Mouse (Mus musculus) inflammation-experienced regulatory T-cells, adult 6 months (primary cell): Measurements from ENCODE around the gene Fbxw4. TPM values are rescaled to one million over a fixed set of nuclear protein-coding genes. Genes with fewer than 3 reads are reported as not detected.

ENCODE experiments used
- ATAC-seq: one replicate; pipeline ENCODE4 v1.8.0; 2017
- polyA plus RNA-seq, 3 experiments: library from polyadenylated mRNA; unstranded; fragments of 100-300 nt; shearing (Covaris generic); gene quantifications; one replicate each; pipeline ENCODE4 v1.2.1; 2017

The Fbxw4 gene
- polyA plus RNA-seq, 3 experiments from 2014 or later: 6.0 to 14.9 (median 14.4) TPM

DNA sequence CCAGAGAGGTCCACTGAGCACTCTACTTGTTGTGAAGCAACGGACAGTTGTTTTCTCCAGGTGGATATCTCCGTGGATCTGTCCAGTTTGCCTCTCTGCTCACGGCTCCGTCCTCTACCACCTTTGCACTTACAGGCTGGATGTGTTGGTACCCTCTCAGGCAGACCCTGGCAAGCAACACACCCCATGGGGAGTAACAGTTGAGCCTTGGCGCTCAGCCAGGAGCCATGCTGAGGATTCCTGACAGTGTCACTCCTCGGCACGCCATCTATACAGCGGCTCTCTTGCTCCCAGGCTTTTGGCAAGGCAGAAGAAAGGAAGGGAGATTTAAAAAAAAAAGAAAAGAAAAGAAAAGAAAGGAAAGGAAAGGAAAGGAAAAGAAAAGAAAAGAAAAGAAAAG, 45.7 kb downstream of the Fbxw4 start:
- no peak for ATAC-seq

DNA sequence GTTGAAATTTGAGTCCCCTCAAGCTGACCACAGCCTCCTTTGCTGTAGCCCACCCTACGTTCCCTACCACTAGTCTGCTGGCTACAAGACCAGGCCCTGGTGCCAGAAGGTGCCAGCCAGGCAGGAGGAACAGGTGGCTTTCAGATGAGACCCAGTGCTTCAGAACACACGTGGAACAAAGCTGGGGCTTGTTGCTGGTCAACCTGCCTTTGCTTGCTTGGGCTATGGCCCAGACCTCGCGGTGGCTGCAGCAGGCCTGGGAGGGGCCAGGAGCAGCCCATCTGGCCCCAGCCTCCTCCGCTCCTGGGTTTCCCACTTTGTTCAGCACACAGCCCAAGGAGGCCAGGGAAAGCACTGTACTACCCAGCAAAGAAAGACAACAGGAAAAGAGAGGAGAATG, 49.3 kb downstream of the Fbxw4 start:
- no peak for ATAC-seq

DNA sequence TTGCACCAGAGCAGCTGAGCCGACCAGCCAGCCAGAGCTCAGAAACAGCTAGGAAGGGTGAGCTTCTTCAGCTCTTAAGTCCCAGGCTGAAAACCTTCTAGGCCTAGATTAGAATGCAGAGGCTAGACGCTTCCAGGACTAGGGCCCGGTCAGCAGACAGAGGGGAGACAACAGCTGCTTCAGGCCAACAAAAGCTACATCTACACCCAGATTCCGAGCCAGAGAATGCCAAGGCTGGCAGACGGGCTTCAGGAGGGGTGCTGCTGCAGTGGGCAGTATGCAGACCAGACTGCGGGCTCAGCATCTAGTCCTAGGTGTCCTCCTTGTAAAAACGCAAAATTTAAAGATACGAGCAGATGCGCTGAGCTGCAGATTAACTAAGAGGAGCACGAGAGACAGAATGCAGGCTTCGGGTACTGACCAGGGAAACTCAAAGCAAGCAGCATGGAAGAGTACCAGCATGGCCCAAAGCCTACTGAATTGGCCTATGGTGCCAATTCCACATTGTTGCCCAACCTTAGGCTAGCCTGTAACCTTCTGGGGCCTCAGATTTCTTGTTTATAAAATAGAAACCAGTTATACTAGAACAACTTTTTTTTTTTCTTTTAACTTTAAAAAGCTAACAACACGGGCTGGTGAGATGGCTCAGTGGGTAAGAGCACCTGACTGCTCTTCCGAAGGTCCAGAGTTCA, 51.3 kb downstream of the Fbxw4 start:
- no peak for ATAC-seq

DNA sequence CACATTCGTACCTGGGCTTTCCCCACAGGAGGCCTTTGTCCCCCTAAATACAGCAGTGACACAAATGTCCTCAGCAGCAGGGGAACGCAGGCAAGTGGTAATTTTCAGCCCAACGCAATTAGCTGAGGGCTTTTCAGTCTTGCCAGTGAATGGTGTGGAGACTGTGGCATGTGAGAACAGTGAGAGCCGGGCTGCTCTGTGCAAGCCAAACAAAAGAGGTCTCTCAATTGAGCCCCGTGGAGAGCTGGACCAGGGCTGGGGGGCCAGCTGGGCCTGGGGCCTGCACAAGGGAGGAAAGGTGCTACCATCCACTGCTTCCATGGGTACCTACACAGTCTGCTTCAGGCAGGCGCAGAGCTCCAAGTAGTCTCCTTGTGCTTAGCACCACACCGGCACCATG, 52.6 kb downstream of the Fbxw4 start:
- ATAC-seq: no peak

DNA sequence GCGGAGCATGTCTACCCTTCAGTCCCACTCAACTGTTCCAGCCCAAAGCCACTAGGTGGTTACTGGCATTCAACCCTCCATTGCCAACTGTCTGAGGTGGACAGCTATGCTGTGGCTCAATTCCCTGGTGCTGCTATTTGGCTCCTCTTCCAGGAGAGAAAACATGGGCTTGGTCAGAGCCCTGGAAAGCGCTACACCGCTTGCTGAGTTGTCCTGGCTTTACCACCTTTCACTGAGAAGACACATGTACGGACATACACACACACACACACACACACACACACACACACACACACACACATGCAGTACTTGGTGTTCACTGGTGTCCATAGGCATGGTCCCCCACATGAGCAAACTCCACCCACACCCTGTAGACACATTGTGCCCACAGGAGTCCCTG, 53.4 kb downstream of the Fbxw4 start:
- no peak for ATAC-seq

DNA sequence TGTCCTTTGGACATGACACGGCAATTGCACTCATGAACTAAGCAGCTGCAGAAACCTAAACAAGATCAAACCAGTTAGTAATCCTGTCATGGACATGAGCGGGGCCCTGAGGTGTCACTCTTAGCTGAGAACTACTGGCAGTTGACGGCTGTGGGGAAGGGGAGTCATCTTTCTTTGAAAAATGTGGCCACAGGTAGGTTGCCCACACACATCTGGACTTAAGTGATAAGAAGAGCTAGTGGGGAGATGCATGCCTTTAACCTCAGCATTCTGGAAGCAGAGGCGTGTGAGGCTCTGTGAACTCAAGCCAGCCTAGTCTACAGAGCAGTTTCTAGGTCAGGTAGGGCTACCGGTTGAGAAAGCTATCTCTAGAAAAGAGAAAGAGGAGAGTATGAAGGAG, 57.5 kb downstream of the Fbxw4 start:
- no peak for ATAC-seq

DNA sequence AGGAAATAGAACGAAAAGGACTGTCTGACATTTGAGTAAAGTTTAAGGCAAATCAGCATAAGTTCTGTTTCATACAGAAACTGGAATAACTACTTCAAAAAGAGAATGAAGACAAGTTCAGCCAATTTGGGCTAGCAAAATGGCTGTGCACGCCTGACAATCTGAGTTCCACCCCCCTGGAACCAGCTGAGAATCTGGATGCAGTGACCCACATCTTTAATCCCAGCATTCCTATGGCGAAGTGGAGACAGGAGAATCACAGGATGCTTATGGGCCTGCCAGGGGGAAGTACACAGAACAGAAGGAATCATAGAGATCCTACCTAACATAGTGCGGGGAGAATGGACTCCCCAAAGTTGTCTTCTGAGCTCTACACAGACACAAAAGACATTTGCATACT, 63.0 kb downstream of the Fbxw4 start:
- no peak for ATAC-seq

DNA sequence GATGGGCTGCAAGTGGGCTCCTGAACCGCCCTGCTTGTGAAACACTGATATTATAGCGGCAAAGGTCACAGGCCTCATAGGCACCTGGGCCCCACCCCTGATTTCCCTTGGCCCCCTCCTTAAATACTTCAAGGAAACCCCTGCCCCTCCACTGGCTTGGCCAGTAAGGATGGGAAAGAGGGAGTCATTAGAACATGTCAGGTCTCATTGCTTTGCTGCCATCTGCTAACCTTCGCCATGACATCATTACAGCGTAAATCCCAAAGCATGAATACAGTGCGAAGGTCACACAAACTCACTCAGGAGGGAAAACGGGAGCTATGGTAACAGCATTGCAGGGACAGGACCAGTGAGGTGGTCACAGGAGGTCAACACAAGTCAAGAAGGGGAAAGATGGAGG, 63.7 kb downstream of the Fbxw4 start:
- no peak for ATAC-seq

DNA sequence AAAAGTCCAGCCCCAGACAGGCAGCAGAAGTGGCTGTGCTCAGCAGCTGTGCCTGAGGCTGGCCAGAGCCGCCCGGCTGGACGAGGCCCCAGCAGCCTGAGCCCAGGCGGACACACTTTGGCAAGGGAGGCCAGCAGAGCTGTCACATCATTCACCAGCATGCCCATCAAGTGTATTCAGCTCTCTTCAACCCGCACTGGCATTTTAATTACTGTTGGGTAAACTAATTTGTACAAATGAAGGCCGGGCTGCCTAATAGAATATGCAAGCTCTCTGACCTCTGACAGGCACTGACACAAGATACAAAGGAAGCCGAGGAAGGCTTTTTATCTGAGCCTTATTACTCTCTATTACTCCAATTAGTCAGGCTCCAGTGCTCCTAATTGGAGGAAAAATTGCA, 64.1 kb downstream of the Fbxw4 start:
- ATAC-seq: no peak

DNA sequence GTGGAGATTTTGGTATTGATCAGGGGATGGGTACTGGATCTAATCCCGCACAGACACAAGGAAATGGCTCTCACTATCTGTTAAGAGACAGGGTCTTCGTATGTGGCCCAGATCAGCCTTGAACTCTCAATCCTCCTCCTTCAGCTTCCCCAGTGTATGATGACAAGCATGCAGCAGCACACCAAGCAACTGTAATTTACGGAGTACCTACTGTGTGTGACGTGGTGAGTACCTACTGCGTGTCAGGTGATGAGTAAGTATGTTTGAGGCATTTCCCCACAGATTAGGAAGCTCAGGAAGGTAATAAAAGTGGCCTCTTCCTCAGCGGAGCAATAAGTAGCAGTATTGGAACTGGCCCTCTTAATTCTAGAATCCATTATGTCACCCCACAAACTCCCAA, 64.6 kb downstream of the Fbxw4 start:
- ATAC-seq: no peak

DNA sequence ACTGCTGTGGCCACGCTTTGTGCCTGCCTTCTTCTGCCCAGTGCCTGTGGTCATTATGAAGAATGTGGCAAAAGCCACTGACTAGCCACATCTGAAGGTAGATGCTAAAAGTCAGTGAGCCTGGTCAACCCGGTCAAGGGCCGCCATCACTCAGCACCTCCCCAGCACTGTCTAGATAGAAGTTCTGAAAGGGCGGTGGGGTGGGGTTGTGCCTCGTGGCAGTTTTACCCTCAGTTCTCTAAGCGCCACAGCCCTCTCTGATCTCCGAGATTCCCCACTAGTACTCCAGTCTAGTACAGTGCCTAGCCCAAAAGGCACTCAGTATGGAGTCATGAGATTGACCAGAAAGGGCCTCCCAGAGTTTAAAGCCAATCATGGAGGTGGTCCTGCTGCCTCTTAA, 66.0 kb downstream of the Fbxw4 start:
- no peak for ATAC-seq

DNA sequence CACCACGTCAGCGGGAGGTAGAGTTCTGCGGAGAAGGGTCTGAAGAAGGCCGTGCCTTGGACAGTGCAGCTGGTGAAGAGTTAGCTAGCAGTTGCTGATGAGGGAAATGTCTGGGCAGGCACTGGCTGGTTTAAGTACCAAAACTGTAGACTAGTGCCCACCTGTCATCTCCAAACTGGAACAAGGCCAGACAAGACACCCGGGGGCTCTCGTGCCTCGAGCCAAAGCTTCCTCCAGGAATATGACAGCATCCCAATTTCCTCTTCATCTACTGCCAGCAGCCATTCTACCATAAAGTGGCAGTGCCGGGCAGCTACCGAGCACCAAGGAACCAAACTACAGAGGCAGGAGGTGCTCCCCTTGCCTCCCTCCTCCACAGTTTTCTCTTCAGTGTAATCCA, 67.2 kb downstream of the Fbxw4 start:
- no peak for ATAC-seq

DNA sequence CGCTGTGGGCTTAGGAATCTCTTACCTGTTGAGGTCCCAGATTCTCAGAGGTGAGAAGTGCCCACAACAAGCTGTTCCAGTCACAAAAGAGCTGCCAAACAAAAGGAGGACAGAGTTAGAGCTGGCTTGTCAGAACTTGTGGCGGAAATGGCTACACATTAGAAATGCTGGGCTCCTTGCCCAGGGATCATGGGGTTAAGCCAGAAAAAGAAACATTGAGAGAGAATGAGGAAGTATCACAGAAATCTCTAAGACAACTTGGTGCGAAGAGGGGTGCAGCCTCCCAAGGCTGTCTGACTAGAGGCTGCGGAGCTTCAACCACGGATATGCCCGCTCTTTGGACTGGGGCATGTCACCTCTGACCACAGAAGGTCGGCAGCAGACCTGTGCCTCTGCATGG, 68.4 kb downstream of the Fbxw4 start:
- ATAC-seq: no peak

DNA sequence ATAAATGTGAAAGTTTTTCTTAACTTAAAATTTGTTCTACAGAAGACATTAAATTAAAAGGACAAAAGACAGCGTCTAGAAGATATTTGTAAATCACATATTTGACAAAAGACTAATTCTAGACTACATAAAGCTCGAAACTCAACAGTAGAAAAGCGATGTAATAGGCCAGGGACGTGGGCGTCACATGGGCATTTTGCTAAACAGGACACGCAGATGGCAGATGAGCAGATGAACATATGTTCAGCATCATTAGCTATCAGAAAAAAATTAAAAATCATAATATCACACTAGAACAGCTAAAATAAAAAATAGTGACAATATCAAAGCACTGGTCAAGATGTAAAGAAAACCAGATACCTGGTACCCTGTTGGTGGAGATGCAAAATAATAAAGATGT, 70.4 kb downstream of the Fbxw4 start:
- no peak for ATAC-seq

DNA sequence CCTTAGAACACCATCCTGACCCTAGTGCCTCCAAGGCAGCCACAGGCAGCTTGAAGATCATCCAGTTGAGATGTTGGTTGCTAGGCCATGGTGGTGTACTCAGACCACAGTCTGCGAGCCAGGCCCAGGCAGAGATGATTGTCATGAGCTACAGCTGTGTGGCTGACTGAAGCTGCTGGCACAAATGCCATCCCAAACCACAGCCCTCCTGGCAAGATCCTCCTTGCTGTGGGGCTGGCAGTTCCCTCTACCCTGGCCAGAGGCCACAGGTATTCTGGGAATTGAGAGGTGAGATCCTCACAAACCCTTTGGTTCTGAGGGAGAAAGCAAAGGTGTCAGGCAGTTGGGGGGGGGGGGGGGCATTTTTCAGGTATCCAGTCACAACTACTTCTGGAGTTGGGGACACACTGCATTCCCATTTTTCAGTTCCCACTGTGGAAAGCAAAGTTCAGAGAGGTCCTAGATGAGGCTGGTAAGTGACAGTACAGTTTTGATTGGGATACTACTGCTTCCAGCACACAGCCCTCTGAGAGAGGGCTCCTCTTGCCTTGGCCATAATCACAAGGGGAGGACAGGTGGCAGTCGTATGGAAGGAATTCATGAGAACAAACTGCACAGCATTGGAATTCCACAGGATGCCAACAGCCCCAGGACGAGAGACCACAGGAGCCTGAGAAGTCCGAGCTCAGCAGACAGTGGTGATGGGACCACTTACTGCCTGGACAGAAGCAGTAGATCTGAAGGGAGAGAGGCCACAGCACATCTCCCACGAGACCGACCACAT, 72.4 kb downstream of the Fbxw4 start:
- ATAC-seq: no peak

DNA sequence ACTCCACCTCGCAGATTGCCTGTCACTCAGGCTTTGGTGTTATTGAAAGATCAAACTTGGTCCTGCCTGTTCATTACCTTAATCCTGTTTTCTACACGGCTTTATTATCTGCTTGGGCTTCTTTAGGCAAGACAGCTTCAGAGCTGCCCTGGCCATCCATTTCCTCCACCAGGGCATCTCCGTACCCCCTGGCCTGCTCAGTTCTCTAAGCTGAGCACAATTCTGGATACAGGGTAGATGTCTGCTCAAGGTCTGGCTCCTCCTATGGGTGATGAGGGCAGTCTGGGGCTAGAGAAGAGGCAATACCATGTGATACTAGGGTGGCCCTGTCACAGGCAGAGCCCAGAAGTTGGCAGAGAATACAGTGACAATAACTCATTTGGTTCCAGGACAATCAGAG, 73.3 kb downstream of the Fbxw4 start:
- ATAC-seq: no peak

DNA sequence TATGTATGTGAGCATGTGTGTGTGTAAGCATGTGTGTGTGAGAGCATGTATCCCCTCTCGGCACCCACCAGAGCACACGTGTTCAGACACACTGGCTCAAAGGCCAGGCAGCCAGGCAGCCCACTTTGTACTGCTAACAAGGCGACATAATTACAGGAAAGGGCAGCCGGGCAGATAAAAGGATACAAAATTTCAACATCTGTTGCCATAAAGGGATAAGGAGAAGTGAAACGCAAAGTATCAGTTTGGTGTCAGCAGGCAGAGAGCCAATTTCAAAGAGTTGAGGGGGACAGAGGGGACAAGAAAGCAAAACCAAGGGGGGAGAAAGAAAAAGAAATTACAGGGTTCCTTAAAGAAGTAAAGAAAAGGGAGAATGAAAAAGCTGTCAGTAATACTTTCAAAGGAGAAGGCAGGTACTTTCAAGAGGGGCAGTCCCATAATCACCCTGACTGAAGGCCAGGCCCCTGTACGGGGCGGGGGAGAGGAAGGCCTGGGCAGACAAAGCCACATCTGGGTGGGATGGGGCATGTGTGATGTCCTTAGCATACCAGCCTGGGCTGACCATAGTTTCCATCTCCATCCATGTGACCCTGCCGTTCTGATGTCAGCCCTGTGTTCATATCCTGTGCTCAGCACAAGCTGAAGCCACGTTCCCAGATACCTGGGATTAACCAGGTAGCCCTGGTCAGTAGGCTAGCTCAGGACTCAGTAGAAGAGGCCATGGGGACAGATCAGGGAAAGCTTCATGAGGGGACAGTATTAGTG, 75.1 kb downstream of the Fbxw4 start:
- no peak for ATAC-seq

DNA sequence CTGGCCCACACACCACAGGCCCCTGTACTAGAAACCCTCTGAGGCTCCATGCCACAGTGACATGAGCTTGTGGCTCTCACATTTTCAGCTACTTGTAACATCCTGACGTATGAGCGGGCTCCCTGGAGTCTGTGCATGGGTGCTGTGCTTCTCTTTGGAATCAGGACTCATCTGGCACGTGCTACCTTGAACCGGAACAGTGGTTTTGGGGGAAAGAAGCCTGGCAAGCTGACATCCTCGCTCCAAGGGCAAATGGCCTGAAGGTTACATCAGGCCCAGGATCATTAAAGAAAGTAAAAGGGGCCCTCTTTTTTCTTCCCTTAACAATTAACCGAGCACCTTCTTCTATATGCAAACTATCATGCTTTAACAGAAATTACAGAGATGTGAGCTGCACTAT, 77.0 kb downstream of the Fbxw4 start:
- no peak for ATAC-seq

DNA sequence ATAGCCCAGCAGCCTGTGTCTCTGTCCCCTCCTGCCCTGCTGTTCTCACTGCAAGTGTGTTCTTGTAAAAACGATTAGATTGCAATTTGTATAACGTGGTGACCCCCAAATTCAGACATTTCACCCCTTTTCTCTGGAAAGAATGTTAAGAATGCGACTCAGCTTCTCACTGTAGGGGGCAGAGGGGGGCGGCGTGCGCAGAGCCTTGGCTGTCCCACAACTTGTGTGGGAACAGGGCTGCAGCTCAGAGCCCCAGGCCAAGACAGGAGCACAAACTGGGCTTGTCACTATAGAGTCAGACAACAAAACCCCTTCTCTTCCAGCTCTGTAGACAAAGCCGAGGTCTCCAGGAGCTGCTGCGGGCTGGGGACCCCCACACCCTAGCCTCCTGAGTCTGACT, 78.0 kb downstream of the Fbxw4 start:
- ATAC-seq: no peak

DNA sequence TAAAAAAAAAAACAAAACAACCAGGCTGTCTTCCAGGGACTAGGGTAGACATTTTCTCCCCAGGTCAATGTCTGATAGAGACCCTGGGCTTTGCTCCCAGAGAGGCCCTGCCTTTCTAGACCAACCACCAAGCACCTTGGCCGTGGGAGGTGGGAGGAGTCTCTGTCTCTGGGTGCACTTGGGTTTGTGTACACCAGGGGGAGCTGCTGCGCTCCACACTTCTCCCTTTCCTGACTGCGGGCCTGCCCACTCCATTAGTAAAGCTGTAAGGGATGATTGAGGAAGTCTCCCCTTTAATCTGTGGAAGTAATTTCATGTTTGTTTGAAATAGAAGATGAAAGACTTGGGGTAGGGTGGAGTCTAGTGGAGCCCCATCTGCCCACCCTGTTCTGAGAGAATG, 78.9 kb downstream of the Fbxw4 start:
- ATAC-seq: no peak

DNA sequence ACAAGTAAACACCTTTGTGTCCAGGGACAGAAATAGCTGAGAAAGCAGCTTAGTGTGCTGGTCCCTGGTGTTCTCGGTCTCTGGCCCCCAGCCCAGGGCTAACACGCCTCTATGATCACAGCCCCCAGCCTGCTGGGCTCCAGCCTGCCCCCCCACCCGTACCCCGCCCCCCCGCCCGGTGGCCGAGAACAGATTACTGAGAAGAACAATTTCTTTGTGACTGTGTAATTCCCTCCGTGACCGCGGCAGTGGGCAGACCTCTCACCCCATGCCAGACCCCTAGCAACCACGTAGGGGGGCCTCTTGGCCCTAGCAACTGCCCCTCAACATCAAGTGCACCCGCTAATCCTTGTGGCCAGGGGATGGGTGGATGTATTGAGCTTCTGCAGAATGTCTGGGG, 79.9 kb downstream of the Fbxw4 start:
- no peak for ATAC-seq

DNA sequence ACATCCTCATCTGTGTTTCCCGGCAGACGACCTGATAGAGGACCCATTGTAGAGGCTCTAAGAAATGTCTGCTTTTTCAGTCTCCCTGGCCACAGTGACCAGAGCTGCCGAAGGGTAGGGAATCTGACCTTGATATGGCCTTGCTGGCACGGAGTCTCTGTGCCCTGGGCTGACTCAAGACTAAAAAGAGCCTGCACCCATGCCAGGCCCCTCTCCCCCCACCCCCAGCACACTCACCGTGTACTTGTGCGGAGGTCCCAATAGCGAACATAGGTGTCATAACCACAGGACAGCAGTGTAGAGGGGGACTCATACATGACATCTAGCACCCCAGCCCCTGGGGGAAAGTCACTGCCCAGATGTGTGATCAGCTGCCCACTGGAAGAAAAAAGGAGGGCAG, 80.7 kb downstream of the Fbxw4 start:
- ATAC-seq: no peak

DNA sequence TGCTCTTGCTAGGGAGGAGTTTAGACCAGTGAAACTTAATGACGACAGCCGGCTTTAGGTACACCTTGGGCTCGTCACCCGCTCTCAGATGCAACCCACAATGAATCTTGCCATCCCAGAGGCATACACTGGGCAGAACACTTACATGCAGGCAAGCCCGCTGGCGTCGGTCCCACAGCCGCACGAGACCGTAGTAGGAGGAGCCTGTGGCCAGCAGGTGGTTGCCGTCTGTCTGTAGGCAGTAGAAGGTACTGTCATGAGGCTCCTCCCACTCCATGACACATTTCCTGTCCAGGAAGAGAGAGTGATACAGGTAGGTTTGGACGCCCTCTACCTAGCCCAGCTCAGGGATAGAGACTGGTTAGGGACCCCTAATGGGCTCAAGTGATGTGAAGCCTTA, 81.1 kb downstream of the Fbxw4 start:
- ATAC-seq: peak; percentile 33
